Mouse (Mus musculus): Measurements from ENCODE around the gene Taok2. TPM values are rescaled to one million over a fixed set of nuclear protein-coding genes. Genes with fewer than 3 reads are reported as not detected.

Taok2 gene
- polyA plus RNA-seq, 1 experiment from 2014 or later: 52.8 TPM

DNA sequence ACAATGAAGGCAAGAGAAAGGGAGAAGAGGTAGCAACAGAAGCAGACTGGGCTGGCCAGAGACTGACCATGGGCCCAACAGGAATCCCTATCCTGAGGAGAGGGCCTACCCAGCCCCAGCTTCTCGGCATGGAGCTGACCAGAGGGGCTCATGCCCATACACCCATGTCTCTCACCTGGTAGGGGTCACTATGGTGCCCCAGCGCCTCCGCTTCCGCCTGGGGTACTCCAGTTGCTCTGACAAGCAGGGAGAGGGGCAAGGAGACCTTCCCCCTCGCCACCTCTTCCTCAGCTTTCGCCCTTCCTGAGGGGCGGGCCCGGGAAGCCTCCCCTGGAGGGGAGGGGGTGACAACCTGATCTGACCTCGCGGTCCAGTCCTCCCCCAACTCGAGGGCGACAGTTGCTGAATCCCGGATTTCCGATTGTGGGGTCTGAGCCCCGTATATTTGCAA is 747 bp downstream of the Taok2 start:
- Histone ChIP-seq H3K27me3 (replicated peaks; ENCODE audit: control insufficient read depth, insufficient read depth, low read length) (no peaks in the 10 kb centered on the region), H3K4me2 (ENCODE audit: low read length) (peak overlapping the region; percentile 84), H3K4me3 (ENCODE audit: low read length) (peak overlapping the region; percentile 85), H3K9me3 (ENCODE audit: control insufficient read depth, low read length) (no peaks in the 10 kb centered on the region), H3K36me3 (ENCODE audit: control insufficient read depth, insufficient read depth, low read length) (peaks cover 15% of the 10 kb centered on the region; the same call in 1 of the 2 replicates), H3K27ac (ENCODE audit: low read depth, low read length) (peak overlapping the region; percentile 95), H3K4me1 (ENCODE audit: control insufficient read depth, insufficient read depth, low read depth, low read length) (peaks cover 28% of the 10 kb centered on the region), H3K9ac (ENCODE audit: low read depth, low read length) (peak overlapping the region; percentile 95)
- no peak for ATAC-seq
- 0% methylated on average over 15 of the region's 15 CpGs for WGBS

- H3K27ac ChIP-seq (ENCODE audit: low read depth, low read length): peak overlapping the region; percentile 2; the same call in 1 of the 2 replicates
- WGBS: 82% methylated on average over 6 of the region's 6 CpGs
- peaks cover 28% of the 10 kb centered on the region for H3K4me1 ChIP-seq (ENCODE audit: control insufficient read depth, insufficient read depth, low read depth, low read length)
- H3K9ac ChIP-seq (ENCODE audit: low read depth, low read length): no peak overlapping the region
- ATAC-seq: no peak
- peak overlapping the region; percentile 84 for H3K4me2 ChIP-seq (ENCODE audit: low read length)
- no peaks in the 10 kb centered on the region for H3K9me3 ChIP-seq (ENCODE audit: control insufficient read depth, low read length)
- no peaks in the 10 kb centered on the region for H3K27me3 ChIP-seq (replicated peaks; ENCODE audit: control insufficient read depth, insufficient read depth, low read length)
- no peak overlapping the region for H3K4me3 ChIP-seq (ENCODE audit: low read length)
- H3K36me3 ChIP-seq (ENCODE audit: control insufficient read depth, insufficient read depth, low read length): peaks cover 30% of the 10 kb centered on the region
Measured at GRCm38 (mm10) chr7:126881040-126881439, 3.5 kb downstream of the Taok2 start.

DNA sequence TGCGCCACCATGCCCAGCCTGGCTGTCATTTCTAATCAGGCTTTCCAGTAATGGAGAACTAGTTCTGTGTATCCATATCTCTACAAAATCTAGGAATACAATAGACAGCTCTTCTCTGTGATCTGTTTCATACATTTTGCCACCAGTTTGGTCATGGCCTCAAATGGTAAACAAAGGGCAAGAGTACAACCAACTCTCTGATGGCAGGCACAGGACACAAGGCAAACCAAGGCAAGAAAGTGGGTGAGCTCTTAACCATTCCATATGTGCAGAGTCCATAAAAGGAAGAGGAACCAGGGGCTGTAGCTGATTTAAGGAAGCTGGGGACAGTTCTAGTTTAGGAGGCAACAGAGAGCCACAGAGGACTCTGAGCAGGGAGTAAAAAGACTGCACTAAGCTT is 7.3 kb downstream of the Taok2 start:
- Histone ChIP-seq H3K9me3 (ENCODE audit: control insufficient read depth, low read length) (no peaks in the 10 kb centered on the region), H3K27me3 (replicated peaks; ENCODE audit: control insufficient read depth, insufficient read depth, low read length) (no peaks in the 10 kb centered on the region), H3K4me2 (ENCODE audit: low read length) (no peak overlapping the region), H3K9ac (ENCODE audit: low read depth, low read length) (no peak overlapping the region), H3K4me1 (ENCODE audit: control insufficient read depth, insufficient read depth, low read depth, low read length) (peaks cover 17% of the 10 kb centered on the region), H3K27ac (ENCODE audit: low read depth, low read length) (no peak overlapping the region), H3K36me3 (ENCODE audit: control insufficient read depth, insufficient read depth, low read length) (peaks cover 64% of the 10 kb centered on the region), H3K4me3 (ENCODE audit: low read length) (no peak overlapping the region)
- no peak for ATAC-seq
- 97% methylated on average over 1 of the region's 1 CpGs for WGBS

GRCm38 (mm10) chr7:126870520-126870891 is 14.0 kb downstream of the Taok2 start:
- WGBS: 93% methylated on average over 2 of the region's 2 CpGs
- H3K4me2 ChIP-seq (ENCODE audit: low read length): no peak overlapping the region
- peaks cover 75% of the 10 kb centered on the region for H3K36me3 ChIP-seq (ENCODE audit: control insufficient read depth, insufficient read depth, low read length)
- H3K27me3 ChIP-seq (replicated peaks; ENCODE audit: control insufficient read depth, insufficient read depth, low read length): no peaks in the 10 kb centered on the region
- no peaks in the 10 kb centered on the region for H3K4me1 ChIP-seq (ENCODE audit: control insufficient read depth, insufficient read depth, low read depth, low read length)
- no peak for ATAC-seq
- no peaks in the 10 kb centered on the region for H3K9me3 ChIP-seq (ENCODE audit: control insufficient read depth, low read length)
- H3K9ac ChIP-seq (ENCODE audit: low read depth, low read length): no peak overlapping the region; the same call in 1 of the 2 replicates
- no peak overlapping the region for H3K27ac ChIP-seq (ENCODE audit: low read depth, low read length)
- H3K4me3 ChIP-seq (ENCODE audit: low read length): no peak overlapping the region

- no peak overlapping the region for H3K4me3 ChIP-seq (ENCODE audit: low read length)
- H3K36me3 ChIP-seq (ENCODE audit: control insufficient read depth, insufficient read depth, low read length): peaks cover 73% of the 10 kb centered on the region
- no peaks in the 10 kb centered on the region for H3K27me3 ChIP-seq (replicated peaks; ENCODE audit: control insufficient read depth, insufficient read depth, low read length)
- no peak overlapping the region for H3K4me2 ChIP-seq (ENCODE audit: low read length)
- no peaks in the 10 kb centered on the region for H3K4me1 ChIP-seq (ENCODE audit: control insufficient read depth, insufficient read depth, low read depth, low read length)
- no peaks in the 10 kb centered on the region for H3K9me3 ChIP-seq (ENCODE audit: control insufficient read depth, low read length)
- 91% methylated on average over 23 of the region's 23 CpGs for WGBS
- H3K27ac ChIP-seq (ENCODE audit: low read depth, low read length): no peak overlapping the region
- no peak for ATAC-seq
- H3K9ac ChIP-seq (ENCODE audit: low read depth, low read length): no peak overlapping the region; the same call in 1 of the 2 replicates
Measured at GRCm38 (mm10) chr7:126869780-126870519, 14.6 kb downstream of the Taok2 start.

- 85% methylated on average over 12 of the region's 12 CpGs for WGBS
- ATAC-seq: no peak
Measured at GRCm38 (mm10) chr7:126868003-126868402, 16.5 kb downstream of the Taok2 start.

DNA sequence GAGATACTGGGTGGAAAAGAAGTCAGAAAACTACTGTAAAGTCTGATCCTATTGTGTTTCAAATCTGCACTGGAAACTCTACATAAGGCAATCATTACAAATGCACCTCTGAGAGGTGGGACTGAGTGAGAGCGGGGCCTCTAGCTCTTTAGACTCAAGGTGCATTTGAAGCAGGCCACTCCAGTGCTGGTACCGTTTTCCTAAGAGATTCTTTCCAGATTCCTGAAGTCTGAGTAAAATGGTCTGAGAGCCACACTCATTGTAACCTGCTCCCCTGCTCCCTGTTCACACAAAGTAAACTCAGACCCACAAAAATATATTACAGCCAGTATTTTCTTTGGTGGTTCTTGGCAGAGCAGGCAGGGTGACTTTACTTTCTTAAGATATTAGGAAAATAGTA is 17.0 kb downstream of the Taok2 start:
- no peak overlapping the region for H3K4me3 ChIP-seq (ENCODE audit: low read length)
- H3K9ac ChIP-seq (ENCODE audit: low read depth, low read length): no peak overlapping the region
- H3K36me3 ChIP-seq (ENCODE audit: control insufficient read depth, insufficient read depth, low read length): peaks cover 57% of the 10 kb centered on the region
- no peak for ATAC-seq
- no peak overlapping the region for H3K4me2 ChIP-seq (ENCODE audit: low read length)
- no peak overlapping the region for H3K27ac ChIP-seq (ENCODE audit: low read depth, low read length)
- H3K9me3 ChIP-seq (ENCODE audit: control insufficient read depth, low read length): no peaks in the 10 kb centered on the region
- WGBS: 90% methylated on average over 2 of the region's 2 CpGs
- peaks cover 14% of the 10 kb centered on the region for H3K4me1 ChIP-seq (ENCODE audit: control insufficient read depth, insufficient read depth, low read depth, low read length)
- H3K27me3 ChIP-seq (replicated peaks; ENCODE audit: control insufficient read depth, insufficient read depth, low read length): no peaks in the 10 kb centered on the region

More at GRCm38 (mm10) chr7:126868003-126868402, 16.5 kb downstream of the Taok2 start:
- Histone ChIP-seq H3K9ac (ENCODE audit: low read depth, low read length) (no peak overlapping the region), H3K4me2 (ENCODE audit: low read length) (no peak overlapping the region), H3K27me3 (replicated peaks; ENCODE audit: control insufficient read depth, insufficient read depth, low read length) (no peaks in the 10 kb centered on the region), H3K36me3 (ENCODE audit: control insufficient read depth, insufficient read depth, low read length) (peaks cover 62% of the 10 kb centered on the region), H3K4me1 (ENCODE audit: control insufficient read depth, insufficient read depth, low read depth, low read length) (peaks cover 10% of the 10 kb centered on the region), H3K4me3 (ENCODE audit: low read length) (no peak overlapping the region), H3K9me3 (ENCODE audit: control insufficient read depth, low read length) (no peaks in the 10 kb centered on the region), H3K27ac (ENCODE audit: low read depth, low read length) (no peak overlapping the region)

DNA sequence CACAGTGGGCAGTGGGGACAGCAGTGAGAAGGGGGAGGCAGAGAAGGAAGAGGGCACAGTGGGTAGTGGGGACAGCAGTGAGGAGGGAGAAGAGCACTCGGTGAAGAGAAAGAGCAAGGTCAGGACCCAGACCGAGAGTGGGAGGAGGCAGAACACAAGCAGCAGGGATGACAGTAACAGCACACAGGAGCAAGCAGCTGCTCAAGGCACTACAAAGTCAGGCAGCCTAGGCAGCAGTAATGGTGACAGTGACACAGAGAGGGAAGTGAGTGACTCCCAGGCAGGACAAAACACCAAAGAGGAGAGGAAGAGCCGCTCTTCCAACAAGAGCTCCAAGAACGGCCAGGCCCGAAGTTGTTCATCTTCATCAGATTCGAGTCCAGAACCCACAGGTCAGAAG is 20.7 kb downstream of the Taok2 start:
- 62% methylated on average over 6 of the region's 6 CpGs for WGBS
- Histone ChIP-seq H3K27me3 (replicated peaks; ENCODE audit: control insufficient read depth, insufficient read depth, low read length) (no peaks in the 10 kb centered on the region), H3K4me3 (ENCODE audit: low read length) (peak overlapping the region; percentile 57; the same call in 1 of the 2 replicates), H3K9me3 (ENCODE audit: control insufficient read depth, low read length) (no peaks in the 10 kb centered on the region), H3K9ac (ENCODE audit: low read depth, low read length) (peak overlapping the region; percentile 68), H3K27ac (ENCODE audit: low read depth, low read length) (no peak overlapping the region), H3K4me2 (ENCODE audit: low read length) (peak overlapping the region; percentile 83), H3K36me3 (ENCODE audit: control insufficient read depth, insufficient read depth, low read length) (peaks cover 29% of the 10 kb centered on the region), H3K4me1 (ENCODE audit: control insufficient read depth, insufficient read depth, low read depth, low read length) (peaks cover 22% of the 10 kb centered on the region)
- ATAC-seq: no peak

- H3K36me3 ChIP-seq (ENCODE audit: control insufficient read depth, insufficient read depth, low read length): peaks cover 23% of the 10 kb centered on the region
- H3K4me2 ChIP-seq (ENCODE audit: low read length): peak within 1 kb of the TSS; percentile 83
Measured at GRCm38 (mm10) chr7:126862147-126862784, 22.2 kb downstream of the Taok2 start, which contains the start of gene Ino80e. TSS of gene Ino80e (minus strand) at chr7:126862377.

More at GRCm38 (mm10) chr7:126862147-126862784, 22.2 kb downstream of the Taok2 start, which contains the start of gene Ino80e:
- H3K27me3 ChIP-seq (replicated peaks; ENCODE audit: control insufficient read depth, insufficient read depth, low read length): no peaks in the 10 kb centered on the region
- H3K9ac ChIP-seq (ENCODE audit: low read depth, low read length): peak within 1 kb of the TSS; percentile 68
- peak within 1 kb of the TSS; percentile 57 for H3K4me3 ChIP-seq (ENCODE audit: low read length)
- H3K27ac ChIP-seq (ENCODE audit: low read depth, low read length): peak within 1 kb of the TSS; percentile 81
- H3K4me1 ChIP-seq (ENCODE audit: control insufficient read depth, insufficient read depth, low read depth, low read length): peaks cover 22% of the 10 kb centered on the region
- H3K9me3 ChIP-seq (ENCODE audit: control insufficient read depth, low read length): no peaks in the 10 kb centered on the region
- WGBS: 0% methylated on average over 41 of the region's 41 CpGs
- ATAC-seq: peak; percentile 74
